In genomic region chr2:130767483-130767882, GRCm38 (mm10) we compare ENCODE assay signal across 7 mouse cellular contexts.
DNase-seq lines count a peak whose midpoint lies in the region; ATAC-seq lines count a peak whose summit lies in the region.

No protein-coding gene starts in this region.

- peak; percentile 45 for ATAC-seq in CD4-positive, CD25-positive, alpha-beta regulatory T cell, adult 4 months
- ATAC-seq in megakaryocyte-erythroid progenitor cell, adult 5-6 weeks (replicated peaks; ENCODE audit: low FRiP score, low TSS enrichment, poor library complexity, severe bottlenecking): no peak

- DNase-seq in kidney, postnatal 14 days: peak; percentile 3
- no peak for DNase-seq in kidney, postnatal 10 days
- peak; percentile 41 for DNase-seq in R1 (ENCODE audit: low read depth, low spot score)
- peak; percentile 7 for DNase-seq in naive thymus-derived CD4-positive, alpha-beta T cell, adult 2 months (ENCODE audit: low read depth)
- DNase-seq in right cerebral cortex, adult 18-20 months: no peak

Comparison
In these comparisons a context has a peak if more than half of its experiments do, and no peak if none do; other contexts are left out.
1. DNase-seq: peak in kidney, postnatal 14 days (single experiment), R1 (single experiment) and naive thymus-derived CD4-positive, alpha-beta T cell, adult 2 months (single experiment); none in kidney, postnatal 10 days (single experiment) and right cerebral cortex, adult 18-20 months (single experiment).